Mouse (Mus musculus): ENCODE results near the gene Alpl.

DNA sequence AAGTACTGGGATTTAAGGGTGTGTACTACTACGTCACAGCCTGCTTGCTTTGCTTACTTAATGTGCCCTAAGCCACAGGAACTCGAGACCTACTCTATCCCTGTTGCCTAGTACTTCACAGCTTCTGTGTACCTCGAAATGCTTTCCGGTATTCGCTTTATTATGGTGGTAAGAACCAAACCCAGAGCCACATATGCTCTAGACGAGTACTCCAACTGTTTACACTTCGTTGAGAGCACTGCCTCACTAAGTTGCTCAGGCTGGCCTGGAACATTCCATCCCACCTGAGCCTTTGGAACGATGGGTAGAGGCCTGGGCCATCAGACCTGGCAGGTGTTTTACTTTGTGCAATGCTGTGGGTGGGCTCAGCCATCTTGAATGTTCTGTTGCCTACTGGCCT lies 100.9 kb downstream of the Alpl start:
- TF ChIP-seq CTCF (IDR thresholded peaks at IDR 0.05; ENCODE audit: borderline replicate concordance, extremely low read depth, insufficient read depth, insufficient read length) (no peak), POLR2A (IDR thresholded peaks at IDR 0.05; ENCODE audit: borderline replicate concordance, extremely low read depth, insufficient read depth, insufficient read length, poor library complexity, severe bottlenecking) (no peak)
